Mouse (Mus musculus) olfactory bulb, adult 2 months (tissue): ENCODE measurements around the gene Nap1l5. TPM values are rescaled to one million over a fixed set of nuclear protein-coding genes. Genes with fewer than 3 reads are reported as not detected.
A peak's percentile ranks its signal among the peaks of the same experiment; 100 is the strongest.

Source experiments
- H3K27ac ChIP-seq: fragments of 200-500 bp; 2 replicates; pipeline ENCODE4 v1.5.1; 2012; ENCODE audit warnings: low read depth, low read length; ENCODE audit not compliant: insufficient read depth
- H3K4me1 ChIP-seq: fragments of 200-500 bp; 2 replicates; pipeline ENCODE4 v1.6.1; 2012; ENCODE audit warnings: low read length; ENCODE audit not compliant: control insufficient read depth, insufficient read depth
- H3K4me3 ChIP-seq: fragments of 200-500 bp; 2 replicates; pipeline ENCODE4 v1.5.1; 2012; ENCODE audit warnings: mild to moderate bottlenecking, low read depth, low read length, moderate library complexity; ENCODE audit not compliant: insufficient read depth
- CTCF ChIP-seq: fragments of 200-500 bp; IDR thresholded peaks from 2 replicates; pipeline ENCODE4 v1.5.1; 2012; ENCODE audit warnings: low read depth, mild to moderate bottlenecking, low read length, moderate library complexity; ENCODE audit not compliant: insufficient read depth
- POLR2A ChIP-seq: fragments of 200-500 bp; IDR thresholded peaks from 2 replicates; pipeline ENCODE4 v1.6.1; 2012; ENCODE audit warnings: mild to moderate bottlenecking, low read depth, low read length, moderate library complexity; ENCODE audit not compliant: insufficient read depth
- WGBS: fragments of 180-500 bp; shearing (Covaris S2); methylation state at CpG from one replicate; pipeline ENCODE4 v1.1.7; 2018; 5-methylcytosine and 5-hydroxymethylcytosine counted together
- polyA plus RNA-seq: library from polyadenylated mRNA; stranded (reverse); fragments of >200 nt; gene quantifications from 2 replicates; pipeline ENCODE4 v1.2.4, GENCODE M21; 2012; ENCODE audit warnings: low replicate concordance; ENCODE audit not compliant: missing spikeins, insufficient read depth, insufficient read length

The Nap1l5 gene
- polyA plus RNA-seq, 1 experiment = not detected

DNA sequence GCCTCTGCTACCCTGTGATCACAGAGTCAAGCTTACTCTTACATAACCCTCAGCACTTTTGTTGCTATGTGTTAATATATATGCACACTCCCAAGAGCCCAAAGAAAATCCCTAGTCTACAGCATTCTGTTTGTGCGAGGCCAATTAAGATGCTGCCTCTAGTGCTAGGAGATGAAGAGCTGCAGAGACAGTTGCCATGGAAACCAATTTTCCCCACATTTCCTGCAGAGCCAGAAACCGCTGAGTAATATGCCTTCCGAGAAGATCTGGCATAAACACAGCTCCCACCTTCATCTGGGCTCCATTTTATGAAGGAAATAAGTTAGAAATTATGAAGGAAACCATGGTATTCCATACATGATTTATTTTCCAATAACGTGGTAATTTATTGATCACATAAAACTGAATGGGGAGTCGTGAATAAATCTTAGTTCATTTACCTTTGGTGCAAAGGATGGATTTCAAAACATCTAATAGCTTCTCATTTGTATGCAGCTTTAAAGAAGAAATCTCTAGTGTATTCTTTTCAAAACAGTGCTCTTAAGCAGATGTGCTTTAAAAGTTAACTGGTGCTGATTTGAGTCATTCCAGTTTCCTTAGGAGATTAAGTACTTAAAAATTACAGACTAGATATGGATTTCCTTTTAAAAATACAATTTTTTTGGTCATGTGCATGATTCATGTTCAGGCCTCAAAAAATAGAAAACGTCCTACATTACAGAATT is 26.5 kb upstream of the Nap1l5 start:
- Histone ChIP-seq H3K4me3 (no peak overlapping the region), H3K4me1 (peaks cover 7% of the 10 kb centered on the region), H3K27ac (no peak overlapping the region)
- 20% methylated on average over 6 of the region's 6 CpGs for WGBS
- TF ChIP-seq POLR2A = no peak
- TF ChIP-seq CTCF = no peak

DNA sequence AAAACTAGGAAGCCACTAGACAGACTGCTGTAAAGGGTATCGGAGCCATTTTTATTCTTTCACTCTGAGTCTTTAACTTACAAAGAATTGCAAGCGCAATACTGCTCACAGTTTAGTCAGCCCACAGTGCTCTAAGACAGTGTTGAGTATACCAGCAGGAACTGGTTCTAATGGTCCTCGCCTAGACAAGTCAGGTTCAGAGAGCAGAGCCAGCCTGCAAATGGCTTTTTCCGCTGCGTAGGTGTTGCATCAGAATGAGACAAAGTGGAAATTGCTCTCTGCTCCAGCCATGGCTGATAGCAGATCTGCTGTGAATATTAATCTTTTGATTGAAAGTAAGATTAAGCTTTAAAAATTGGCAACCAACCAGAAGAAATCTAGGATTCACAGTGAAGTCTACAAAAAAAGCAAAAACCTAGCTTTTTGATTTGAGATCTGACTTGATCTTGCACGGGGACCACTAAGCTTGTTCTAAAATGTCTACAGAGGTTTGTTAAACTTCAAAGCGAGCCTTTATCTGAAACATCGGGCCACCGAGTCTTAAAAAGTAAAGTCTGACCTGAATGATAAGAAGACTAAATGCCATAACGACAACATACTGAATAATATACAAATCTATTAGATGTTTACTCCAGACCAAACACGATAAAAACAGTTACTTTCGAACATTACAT is 25.8 kb upstream of the Nap1l5 start:
- peaks cover 7% of the 10 kb centered on the region for H3K4me1 ChIP-seq
- TF ChIP-seq CTCF = no peak
- no peak for TF ChIP-seq POLR2A
- no peak overlapping the region for H3K4me3 ChIP-seq
- WGBS = 36% methylated on average over 12 of the region's 12 CpGs
- peak overlapping the region; percentile 84 for H3K27ac ChIP-seq

DNA sequence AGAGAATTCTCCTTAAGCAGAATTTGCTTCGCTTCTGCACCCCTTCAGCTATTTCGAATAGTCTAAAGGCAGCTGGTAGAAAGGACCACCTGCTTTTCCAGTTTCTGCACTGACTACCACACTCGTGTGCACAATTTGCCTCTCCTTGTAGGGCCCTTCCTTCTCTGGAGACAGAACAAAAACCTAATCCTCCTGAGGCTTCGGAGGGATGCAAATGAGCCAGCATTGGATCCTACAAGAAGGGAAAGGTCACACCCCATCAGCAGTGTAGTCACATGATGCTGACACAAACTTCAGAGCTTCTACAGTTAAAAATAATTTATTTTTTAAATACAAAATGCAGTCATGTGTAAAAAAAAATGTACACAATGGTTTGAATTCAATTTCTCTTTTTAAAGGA is 24.3 kb upstream of the Nap1l5 start:
- WGBS = 63% methylated on average over 4 of the region's 4 CpGs
- Histone ChIP-seq H3K27ac (no peak overlapping the region), H3K4me1 (peaks cover 10% of the 10 kb centered on the region), H3K4me3 (no peak overlapping the region)
- TF ChIP-seq POLR2A (no peak), CTCF (no peak)

DNA sequence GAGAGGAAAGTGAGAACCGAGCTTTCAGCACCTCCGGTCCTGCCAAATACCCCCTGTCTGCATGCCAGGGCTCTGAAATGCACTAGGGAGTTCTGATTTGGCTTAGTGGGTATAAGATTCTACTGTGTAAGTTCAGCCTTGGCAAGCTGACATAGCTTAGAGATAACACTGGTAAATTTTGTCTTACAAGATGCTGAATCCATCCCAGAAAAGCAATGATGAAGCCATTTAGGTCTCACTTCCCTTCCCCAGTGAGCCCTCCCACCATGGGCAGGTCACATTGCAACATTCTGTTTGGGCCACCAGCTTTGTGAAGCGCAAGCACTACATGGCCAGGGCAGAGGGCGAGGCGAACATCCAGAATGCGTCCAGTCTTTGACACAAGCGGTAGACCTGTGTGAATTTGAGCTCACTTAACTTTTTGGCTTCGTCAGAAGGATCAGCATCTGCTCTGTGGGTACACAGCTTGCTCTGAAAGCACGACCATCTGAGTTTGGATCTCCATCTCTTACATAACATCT is 23.1 kb upstream of the Nap1l5 start:
- H3K27ac ChIP-seq = no peak overlapping the region
- TF ChIP-seq CTCF (no peak), POLR2A (no peak)
- no peak overlapping the region for H3K4me3 ChIP-seq
- 90% methylated on average over 9 of the region's 9 CpGs for WGBS
- peaks cover 10% of the 10 kb centered on the region for H3K4me1 ChIP-seq

- H3K4me3 ChIP-seq = no peak overlapping the region
- TF ChIP-seq POLR2A = no peak
- no peak for TF ChIP-seq CTCF
- H3K27ac ChIP-seq = no peak overlapping the region
- H3K4me1 ChIP-seq = peaks cover 8% of the 10 kb centered on the region
- 52% methylated on average over 2 of the region's 2 CpGs for whole genome bisulfite sequencing
These were observed 21.0 kb upstream of the Nap1l5 start for GRCm38 (mm10) chr6:58927881-58928280.

- Histone ChIP-seq H3K4me1 (peaks cover 3% of the 10 kb centered on the region; the same call in 1 of the 2 replicates), H3K4me3 (no peak overlapping the region), H3K27ac (no peak overlapping the region)
- TF ChIP-seq POLR2A (no peak), CTCF (no peak)
- 89% methylated on average over 5 of the region's 5 CpGs for WGBS
These were observed 15.6 kb upstream of the Nap1l5 start for GRCm38 (mm10) chr6:58922511-58922910.

DNA sequence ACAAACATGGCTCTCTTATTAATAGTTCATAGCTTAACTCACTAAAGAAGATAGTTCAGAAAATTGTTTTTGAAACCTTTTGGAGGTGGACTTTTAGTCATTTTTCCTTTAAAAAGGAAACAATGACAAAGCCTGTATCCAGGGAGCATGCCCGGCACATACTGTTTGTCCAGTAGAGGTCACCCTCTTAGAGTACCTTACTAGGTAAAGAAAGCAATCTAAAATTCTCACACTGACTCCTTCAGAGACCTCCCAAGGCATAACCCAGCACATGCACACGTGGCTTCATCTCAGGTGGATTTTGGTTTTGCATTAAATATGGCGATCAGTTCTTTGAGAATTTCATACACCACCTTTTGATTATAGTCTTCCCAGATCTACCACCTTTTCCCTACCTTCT is 14.7 kb upstream of the Nap1l5 start:
- H3K27ac ChIP-seq = no peak overlapping the region
- H3K4me1 ChIP-seq = no peaks in the 10 kb centered on the region
- TF ChIP-seq CTCF = no peak
- TF ChIP-seq POLR2A = no peak
- 60% methylated on average over 3 of the region's 3 CpGs for WGBS
- H3K4me3 ChIP-seq = no peak overlapping the region

DNA sequence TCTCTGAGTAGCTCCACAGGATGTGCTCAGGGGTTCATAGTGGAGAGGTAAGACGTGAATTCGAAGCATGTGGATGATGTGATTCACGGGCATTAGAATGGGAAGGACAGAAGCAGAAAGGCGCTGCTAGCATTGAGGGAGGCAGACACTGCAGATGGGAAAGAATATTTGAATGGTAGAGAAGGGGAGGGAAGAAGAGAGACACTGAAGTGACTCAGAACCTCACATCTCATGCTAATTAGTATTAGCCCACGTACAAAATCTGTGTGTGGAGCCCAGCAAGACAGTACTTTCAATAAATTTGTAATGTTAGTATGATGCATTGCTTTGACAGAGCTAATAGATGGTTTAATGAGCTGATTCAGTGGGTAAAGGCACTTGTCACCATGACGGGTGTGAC is 13.9 kb upstream of the Nap1l5 start:
- no peak overlapping the region for H3K27ac ChIP-seq
- WGBS = 47% methylated on average over 6 of the region's 6 CpGs
- no peak overlapping the region for H3K4me3 ChIP-seq
- no peak for TF ChIP-seq CTCF
- TF ChIP-seq POLR2A = no peak
- no peaks in the 10 kb centered on the region for H3K4me1 ChIP-seq

DNA sequence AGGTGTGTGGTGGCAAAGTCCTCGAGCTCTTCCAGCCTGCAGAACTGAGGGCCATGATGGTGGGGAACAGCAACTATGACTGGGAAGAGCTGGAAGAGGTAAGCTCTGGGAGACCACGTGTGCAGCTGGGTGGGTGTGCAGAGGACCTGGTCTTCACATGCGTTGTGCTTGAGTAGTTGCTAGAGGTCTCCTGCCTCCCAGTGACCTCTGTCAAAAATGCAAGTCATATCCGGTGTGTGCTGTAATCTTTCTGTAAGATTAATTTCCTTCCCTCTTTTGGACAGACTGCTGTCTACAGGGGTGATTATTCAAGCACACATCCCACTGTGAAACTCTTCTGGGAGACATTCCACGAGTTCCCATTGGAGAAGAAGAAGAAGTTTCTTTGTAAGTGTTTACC is 9.6 kb upstream of the Nap1l5 start:
- 93% methylated on average over 5 of the region's 5 CpGs for WGBS
- Histone ChIP-seq H3K4me3 (no peak overlapping the region), H3K27ac (no peak overlapping the region), H3K4me1 (no peaks in the 10 kb centered on the region)
- TF ChIP-seq CTCF = no peak
- no peak for TF ChIP-seq POLR2A

DNA sequence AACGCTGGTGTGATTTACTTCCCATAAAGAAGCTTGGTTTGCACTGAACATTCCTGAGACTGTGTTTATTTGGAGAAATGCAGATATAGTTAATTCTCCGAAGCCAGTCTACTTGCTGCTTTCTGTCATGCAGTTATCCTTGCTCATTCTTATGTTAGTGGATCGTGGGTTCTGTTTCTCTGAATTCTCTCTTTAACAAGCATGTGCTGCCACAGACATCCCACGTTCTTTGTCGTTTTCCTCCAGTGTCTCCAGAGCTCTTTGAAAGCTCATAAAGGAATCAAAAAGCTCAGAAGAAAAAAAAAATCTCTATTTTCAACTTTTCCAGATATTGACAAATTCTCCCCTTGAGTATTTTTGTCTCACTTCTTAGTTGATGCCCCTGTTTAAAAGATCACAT is 7.1 kb upstream of the Nap1l5 start:
- Histone ChIP-seq H3K4me1 (no peaks in the 10 kb centered on the region), H3K4me3 (no peak overlapping the region), H3K27ac (no peak overlapping the region)
- TF ChIP-seq POLR2A (no peak), CTCF (no peak)
- WGBS = 82% methylated on average over 5 of the region's 5 CpGs
